Mouse (Mus musculus) neural tube, embryonic 13.5 days (tissue): ENCODE results near the gene Dock8. TPM values are rescaled to one million over a fixed set of nuclear protein-coding genes. Genes with fewer than 3 reads are reported as not detected.

ENCODE experiments used
- ATAC-seq: fragments of 200-750 bp; cut with Nextera tagmentation; 2 replicates; pipeline ENCODE4 v1.8.0; 2017; ENCODE audit warnings: low read depth, mild to moderate bottlenecking, moderate TSS enrichment, moderate library complexity
- H3K27ac ChIP-seq: fragments of 300-500 bp; sonication (generic); replicated peaks from 2 replicates; pipeline ENCODE4 v1.5.1; 2015; ENCODE audit warnings: moderate library complexity, mild to moderate bottlenecking, inconsistent platforms
- H3K27me3 ChIP-seq: fragments of 300-500 bp; sonication (generic); 2 replicates; pipeline ENCODE4 v1.6.1; 2015; ENCODE audit warnings: mild to moderate bottlenecking, inconsistent platforms
- H3K36me3 ChIP-seq: fragments of 300-500 bp; sonication (generic); 2 replicates; pipeline ENCODE4 v1.6.1; 2015; ENCODE audit warnings: mild to moderate bottlenecking, inconsistent platforms
- H3K4me1 ChIP-seq: fragments of 300-500 bp; sonication (generic); replicated peaks from 2 replicates; pipeline ENCODE4 v1.6.1; 2015; ENCODE audit warnings: inconsistent platforms
- H3K4me2 ChIP-seq: fragments of 300-500 bp; sonication (generic); 2 replicates; pipeline ENCODE4 v1.6.1; 2015; ENCODE audit warnings: inconsistent platforms, mild to moderate bottlenecking, moderate library complexity
- H3K4me3 ChIP-seq: fragments of 300-500 bp; sonication (generic); 2 replicates; pipeline ENCODE4 v1.5.1; 2015; ENCODE audit warnings: mild to moderate bottlenecking, inconsistent platforms
- H3K9ac ChIP-seq: fragments of 300-500 bp; sonication (generic); 2 replicates; pipeline ENCODE4 v1.6.1; 2015; ENCODE audit warnings: moderate library complexity, mild to moderate bottlenecking, inconsistent platforms
- H3K9me3 ChIP-seq: fragments of 300-500 bp; sonication (generic); 2 replicates; pipeline ENCODE4 v1.6.1; 2016; ENCODE audit warnings: inconsistent platforms
- WGBS: fragments of 180-500 bp; shearing (Covaris S2); methylation state at CpG from one replicate; pipeline ENCODE4 v1.1.7; 2015; 5-methylcytosine and 5-hydroxymethylcytosine counted together
- polyA plus RNA-seq: library from polyadenylated mRNA; unstranded; fragments of >200 nt; fragmentation: Nextera tagmentation; extraction: Ambion mirVana; gene quantifications from 2 replicates; pipeline ENCODE4 v1.2.1, GENCODE M21; 2015

Gene Dock8
- polyA plus RNA-seq, 1 experiment from 2014 or later = 1.5 TPM

DNA sequence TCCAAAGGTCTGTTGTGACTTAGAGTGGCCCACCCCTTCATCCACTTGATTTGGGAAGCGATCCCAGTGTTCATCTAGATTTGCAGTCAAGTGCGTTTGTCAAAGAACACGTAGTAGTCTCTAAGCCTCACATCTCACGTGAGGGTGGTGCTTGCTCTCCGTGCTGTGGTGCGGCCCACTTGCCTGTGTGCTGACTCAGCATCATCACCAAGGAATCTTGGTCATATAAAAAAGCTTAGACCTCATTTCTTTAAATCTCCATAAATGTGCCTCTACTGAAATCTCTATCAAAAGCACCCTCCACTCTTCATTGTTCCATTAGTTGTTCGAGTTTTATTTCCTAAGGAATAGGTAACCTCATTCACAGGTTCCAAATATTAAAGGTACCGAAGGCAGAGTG is 107.0 kb downstream of the Dock8 start:
- Histone ChIP-seq H3K36me3 (no peaks in the 10 kb centered on the region), H3K4me3 (no peak overlapping the region), H3K9me3 (no peaks in the 10 kb centered on the region), H3K4me2 (no peak overlapping the region), H3K27ac (no peak overlapping the region), H3K9ac (no peak overlapping the region), H3K4me1 (no peaks in the 10 kb centered on the region), H3K27me3 (no peaks in the 10 kb centered on the region)
- 91% methylated on average over 8 of the region's 8 CpGs for WGBS
- no peak for ATAC-seq

GRCm38 (mm10) chr19:25107417-25107816 is 108.1 kb downstream of the Dock8 start:
- H3K4me2 ChIP-seq = no peak overlapping the region
- WGBS = 40% methylated on average over 4 of the region's 4 CpGs
- H3K4me3 ChIP-seq = no peak overlapping the region
- H3K9ac ChIP-seq = no peak overlapping the region
- no peak overlapping the region for H3K27ac ChIP-seq
- no peak for ATAC-seq
- H3K27me3 ChIP-seq = no peaks in the 10 kb centered on the region
- no peaks in the 10 kb centered on the region for H3K9me3 ChIP-seq
- H3K4me1 ChIP-seq = no peaks in the 10 kb centered on the region
- H3K36me3 ChIP-seq = no peaks in the 10 kb centered on the region

- WGBS = 74% methylated on average over 18 of the region's 18 CpGs
- no peaks in the 10 kb centered on the region for H3K4me1 ChIP-seq
- no peak overlapping the region for H3K27ac ChIP-seq
- no peak overlapping the region for H3K4me2 ChIP-seq
- no peaks in the 10 kb centered on the region for H3K36me3 ChIP-seq
- H3K9me3 ChIP-seq = no peaks in the 10 kb centered on the region
- no peak overlapping the region for H3K9ac ChIP-seq
- H3K4me3 ChIP-seq = no peak overlapping the region
- ATAC-seq = no peak
- H3K27me3 ChIP-seq = no peaks in the 10 kb centered on the region
Measured at GRCm38 (mm10) chr19:25111591-25112233, 112.4 kb downstream of the Dock8 start.

DNA sequence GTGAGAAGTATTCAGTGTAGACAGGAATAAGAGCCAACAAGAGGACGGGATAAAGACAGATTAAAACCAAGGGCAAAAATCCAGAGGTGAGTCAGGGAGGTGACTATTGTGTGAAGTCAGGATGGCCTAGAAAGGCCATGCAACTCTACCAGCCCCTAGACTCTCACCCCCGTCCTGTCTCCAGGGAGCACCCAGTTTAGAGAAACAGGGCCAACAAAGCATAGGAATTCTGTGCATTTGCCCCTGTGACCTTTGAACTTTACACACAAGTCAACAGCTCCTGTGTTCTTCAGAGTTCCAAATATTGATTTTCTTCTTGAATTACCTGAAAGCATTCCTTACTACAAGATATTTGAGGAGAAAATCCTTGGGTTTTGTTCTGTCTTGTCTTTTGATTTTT is 117.6 kb downstream of the Dock8 start:
- WGBS = 75% methylated on average over 2 of the region's 2 CpGs
- Histone ChIP-seq H3K27me3 (no peaks in the 10 kb centered on the region), H3K4me3 (no peak overlapping the region), H3K27ac (no peak overlapping the region), H3K36me3 (no peaks in the 10 kb centered on the region), H3K9ac (no peak overlapping the region), H3K4me1 (no peaks in the 10 kb centered on the region), H3K9me3 (no peaks in the 10 kb centered on the region), H3K4me2 (no peak overlapping the region)
- ATAC-seq = no peak

DNA sequence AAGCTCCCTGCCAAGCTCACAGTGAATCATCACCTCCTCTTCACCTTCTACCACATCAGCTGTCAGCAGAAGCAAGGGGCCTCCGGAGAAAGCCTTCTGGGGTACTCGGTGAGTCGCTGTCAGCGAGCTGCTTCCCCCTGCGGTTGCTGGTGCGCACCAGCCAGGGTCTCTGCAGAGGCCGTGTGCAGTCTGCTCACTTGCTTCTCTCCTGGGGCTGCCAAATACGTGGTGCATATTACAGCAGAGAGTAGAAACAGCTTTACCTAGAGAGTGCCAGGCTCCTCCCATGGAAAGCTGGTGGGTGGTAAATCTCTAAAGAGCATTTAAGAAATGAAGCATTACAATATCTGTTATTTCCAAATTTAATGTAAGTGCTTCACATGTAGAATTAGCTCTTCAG is 123.1 kb downstream of the Dock8 start:
- no peaks in the 10 kb centered on the region for H3K27me3 ChIP-seq
- peaks cover 16% of the 10 kb centered on the region for H3K4me1 ChIP-seq
- H3K9ac ChIP-seq = no peak overlapping the region
- WGBS = 57% methylated on average over 8 of the region's 8 CpGs
- no peaks in the 10 kb centered on the region for H3K36me3 ChIP-seq
- peak overlapping the region; percentile 0; the same call in 1 of the 2 replicates for H3K4me2 ChIP-seq
- no peaks in the 10 kb centered on the region for H3K9me3 ChIP-seq
- no peak overlapping the region for H3K4me3 ChIP-seq
- 0 out of 2 replicates have a peak, but pooled peaks have one; percentile 47 for ATAC-seq
- peak overlapping the region; percentile 20; the same call in 1 of the 2 replicates for H3K27ac ChIP-seq

- H3K4me2 ChIP-seq = peak overlapping the region; percentile 0; the same call in 1 of the 2 replicates
- ATAC-seq = peak; percentile 47; the same call in 1 of the 2 replicates
- H3K9ac ChIP-seq = no peak overlapping the region
- H3K9me3 ChIP-seq = no peaks in the 10 kb centered on the region
- H3K36me3 ChIP-seq = no peaks in the 10 kb centered on the region
- H3K27ac ChIP-seq = peak overlapping the region; percentile 20
- no peaks in the 10 kb centered on the region for H3K27me3 ChIP-seq
- no peak overlapping the region for H3K4me3 ChIP-seq
- 43% methylated on average over 13 of the region's 13 CpGs for WGBS
- peaks cover 16% of the 10 kb centered on the region for H3K4me1 ChIP-seq
Measured at GRCm38 (mm10) chr19:25123031-25123430, 123.7 kb downstream of the Dock8 start.

GRCm38 (mm10) chr19:25123461-25123860 is 124.1 kb downstream of the Dock8 start:
- Histone ChIP-seq H3K36me3 (no peaks in the 10 kb centered on the region), H3K27ac (peak overlapping the region; percentile 20; the same call in 1 of the 2 replicates), H3K4me2 (no peak overlapping the region), H3K27me3 (no peaks in the 10 kb centered on the region), H3K9me3 (no peaks in the 10 kb centered on the region), H3K4me3 (no peak overlapping the region), H3K9ac (no peak overlapping the region), H3K4me1 (peaks cover 16% of the 10 kb centered on the region)
- 91% methylated on average over 5 of the region's 5 CpGs for WGBS
- no peak for ATAC-seq

GRCm38 (mm10) chr19:25132322-25132721 is 133.0 kb downstream of the Dock8 start:
- H3K9me3 ChIP-seq = no peaks in the 10 kb centered on the region
- H3K4me3 ChIP-seq = no peak overlapping the region
- no peaks in the 10 kb centered on the region for H3K36me3 ChIP-seq
- H3K9ac ChIP-seq = no peak overlapping the region
- no peak overlapping the region for H3K27ac ChIP-seq
- 14% methylated on average over 4 of the region's 4 CpGs for WGBS
- no peak for ATAC-seq
- H3K4me2 ChIP-seq = no peak overlapping the region
- no peaks in the 10 kb centered on the region; the same call in 1 of the 2 replicates for H3K27me3 ChIP-seq
- H3K4me1 ChIP-seq = no peaks in the 10 kb centered on the region

DNA sequence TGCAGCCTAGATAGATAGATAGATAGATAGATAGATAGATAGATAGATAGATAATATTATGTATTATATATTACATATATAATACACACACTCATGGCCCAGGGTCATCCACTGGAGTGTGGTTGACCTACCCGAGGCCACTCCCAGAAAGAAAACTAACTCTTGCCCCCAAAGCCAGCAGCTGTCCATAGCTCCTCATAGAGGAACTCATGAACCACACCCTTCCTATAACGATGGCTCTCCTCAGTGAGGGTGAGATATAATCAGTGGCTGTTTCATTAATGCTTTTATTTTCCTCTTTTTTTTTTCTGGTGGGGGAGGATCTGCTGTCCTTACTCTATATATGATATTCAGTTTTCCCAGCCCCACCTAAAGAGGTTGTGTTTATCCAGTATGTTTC is 134.6 kb downstream of the Dock8 start:
- Histone ChIP-seq H3K9me3 (no peaks in the 10 kb centered on the region), H3K36me3 (no peaks in the 10 kb centered on the region), H3K27me3 (no peaks in the 10 kb centered on the region; the same call in 1 of the 2 replicates), H3K4me3 (no peak overlapping the region), H3K9ac (no peak overlapping the region), H3K27ac (no peak overlapping the region), H3K4me2 (no peak overlapping the region), H3K4me1 (no peaks in the 10 kb centered on the region)
- ATAC-seq = no peak
- WGBS = 88% methylated on average over 2 of the region's 2 CpGs

GRCm38 (mm10) chr19:25136171-25136570 is 136.8 kb downstream of the Dock8 start:
- ATAC-seq = no peak
- H3K4me2 ChIP-seq = no peak overlapping the region
- WGBS = 86% methylated on average over 1 of the region's 1 CpGs
- no peaks in the 10 kb centered on the region for H3K9me3 ChIP-seq
- H3K27ac ChIP-seq = no peak overlapping the region
- H3K4me1 ChIP-seq = no peaks in the 10 kb centered on the region
- H3K4me3 ChIP-seq = no peak overlapping the region
- no peaks in the 10 kb centered on the region; the same call in 1 of the 2 replicates for H3K27me3 ChIP-seq
- no peak overlapping the region for H3K9ac ChIP-seq
- no peaks in the 10 kb centered on the region for H3K36me3 ChIP-seq

- Histone ChIP-seq H3K36me3 (no peaks in the 10 kb centered on the region), H3K9me3 (no peaks in the 10 kb centered on the region), H3K9ac (no peak overlapping the region), H3K27ac (no peak overlapping the region), H3K4me2 (no peak overlapping the region), H3K27me3 (no peaks in the 10 kb centered on the region; the same call in 1 of the 2 replicates), H3K4me1 (no peaks in the 10 kb centered on the region), H3K4me3 (no peak overlapping the region)
- no peak for ATAC-seq
- WGBS = 84% methylated on average over 16 of the region's 16 CpGs
Measured at GRCm38 (mm10) chr19:25137907-25138820, 138.8 kb downstream of the Dock8 start.
